Mouse (Mus musculus): ENCODE results near the gene Ehd2.

Gene Ehd2

DNA sequence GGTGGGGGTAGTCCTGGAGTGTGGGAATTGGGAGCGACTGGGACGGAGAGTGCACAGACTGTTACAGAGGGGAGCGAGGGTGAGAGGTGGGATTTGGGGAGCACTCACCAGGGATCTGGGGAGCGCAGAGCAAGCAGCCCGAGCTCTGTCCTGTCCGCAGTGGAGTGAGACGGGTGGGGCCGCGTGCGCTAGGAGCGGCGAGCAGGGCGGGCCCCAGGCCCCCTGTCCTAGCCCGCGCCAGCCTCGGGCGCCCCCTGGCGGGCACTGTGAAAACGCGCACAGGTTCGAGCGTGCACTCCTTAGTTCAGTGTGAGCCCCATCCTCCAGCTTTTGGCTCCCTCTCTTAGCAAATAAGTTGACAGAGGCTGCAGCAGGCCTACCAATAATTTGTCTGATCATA, at the start of gene Ehd2:
Gene Ehd2, minus strand, starts transcription at position 256 of the 400 bp plus-strand sequence.
- DNase-seq, result peak; percentile 83 to 89

DNA sequence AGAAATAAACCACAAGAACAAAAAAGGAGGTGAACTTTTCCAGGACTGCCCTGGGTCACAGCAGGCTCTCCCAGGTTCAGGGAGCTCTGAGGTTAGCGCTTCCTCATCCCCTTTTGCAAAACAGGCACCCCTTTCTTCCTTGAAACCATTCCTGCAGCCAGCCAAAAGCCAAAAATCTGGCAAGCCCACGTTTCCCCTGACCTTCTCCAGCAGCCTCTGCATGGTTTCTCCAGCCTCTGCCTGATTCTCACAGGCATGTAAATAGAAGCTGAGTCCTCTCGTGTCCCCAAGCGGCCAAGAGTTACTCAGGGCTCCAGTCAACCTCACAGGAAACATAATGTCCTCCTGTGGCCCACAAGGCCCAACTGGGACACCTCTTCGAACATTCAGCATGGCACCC, 48.0 kb upstream of the Ehd2 start:
- no peak for DNase-seq

DNA sequence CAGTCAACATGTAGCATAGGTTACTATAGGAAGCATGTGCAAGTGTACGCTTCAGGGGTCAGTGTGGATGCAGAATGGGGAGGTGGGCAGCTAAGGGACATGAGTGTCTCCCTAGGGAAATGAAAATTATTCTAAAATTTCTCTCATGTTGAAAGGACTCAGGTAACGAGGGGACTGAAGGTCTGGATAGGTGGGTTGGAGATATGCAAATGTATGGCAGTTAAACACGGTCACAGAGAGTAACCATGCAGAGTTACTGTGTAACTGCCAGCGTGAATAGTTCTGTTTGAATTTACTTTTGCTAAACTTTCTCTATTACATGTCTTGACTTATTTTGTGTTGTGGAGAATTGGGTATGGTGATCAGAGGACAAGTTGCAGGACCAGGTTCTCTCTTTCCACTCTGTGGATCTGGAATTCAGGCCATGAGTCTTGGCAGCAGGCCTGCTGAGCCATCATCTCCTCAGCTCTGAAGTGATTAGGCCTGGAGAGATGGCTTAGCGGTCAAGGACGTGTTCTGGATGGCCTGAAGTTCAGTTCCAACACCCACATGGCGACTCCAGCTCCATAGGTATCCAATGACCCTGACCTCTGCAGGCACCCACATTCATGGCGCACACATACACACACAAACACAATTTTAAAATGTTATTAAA, 47.3 kb upstream of the Ehd2 start:
- DNase-seq, result no peak

DNA sequence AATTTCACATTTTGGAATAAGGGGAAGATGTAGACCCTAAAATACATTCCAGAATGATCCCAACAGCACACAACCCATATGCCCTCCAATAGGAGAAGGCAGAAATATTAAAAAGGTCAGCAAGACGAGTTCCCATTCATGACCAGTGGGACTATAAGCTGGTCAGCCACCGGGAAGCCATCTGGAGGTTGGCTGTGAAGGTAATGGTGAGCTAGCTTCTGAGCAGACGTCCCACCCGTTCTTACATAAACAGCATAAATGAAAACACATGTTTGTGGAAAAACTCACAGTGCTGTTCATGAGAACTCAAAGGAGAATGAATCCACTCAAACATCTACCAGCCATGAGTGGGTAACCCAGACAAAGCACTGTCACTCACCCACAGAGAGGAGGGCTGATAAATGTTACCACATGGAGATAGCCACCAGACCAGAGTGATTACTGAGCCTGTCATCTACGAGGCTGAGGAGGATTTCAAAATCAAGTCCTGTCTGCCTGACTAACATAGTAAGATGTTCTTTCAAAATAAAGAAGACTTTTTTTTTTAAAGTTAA, 46.4 kb upstream of the Ehd2 start:
- no peak for DNase-seq

DNA sequence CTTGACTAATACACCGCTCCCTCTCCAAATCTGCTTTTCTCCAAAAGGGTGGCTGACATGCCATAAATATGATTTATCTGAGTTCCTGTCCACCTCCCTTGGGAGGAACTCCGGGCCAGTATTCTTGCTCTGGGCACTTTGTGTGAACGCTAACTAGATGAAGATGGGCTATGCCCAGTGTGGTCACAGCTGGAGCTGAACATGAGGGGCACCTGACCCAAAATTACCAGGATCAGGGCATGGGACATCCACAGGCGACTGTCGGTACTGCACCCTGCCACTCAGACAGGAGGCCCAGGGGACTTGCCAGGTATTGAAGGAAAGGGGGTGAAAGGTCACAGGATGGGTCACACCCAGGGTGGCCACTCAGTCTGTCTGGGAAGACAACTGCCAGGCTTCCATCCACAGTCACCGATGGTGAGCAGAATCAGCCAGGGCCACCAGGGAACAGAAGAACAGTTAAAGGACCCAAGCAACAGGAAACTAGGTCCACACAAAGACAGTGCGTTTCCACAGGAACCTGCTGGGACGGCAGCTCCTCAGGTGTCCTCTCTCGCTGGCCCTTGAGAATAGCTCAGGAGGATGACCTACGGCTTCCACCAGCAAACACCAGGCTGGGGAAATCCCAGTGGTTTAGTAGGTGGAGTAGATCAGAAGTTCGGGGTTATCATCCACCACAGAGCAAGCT, 45.4 kb upstream of the Ehd2 start:
- peak; percentile 64 to 71 for DNase-seq

DNA sequence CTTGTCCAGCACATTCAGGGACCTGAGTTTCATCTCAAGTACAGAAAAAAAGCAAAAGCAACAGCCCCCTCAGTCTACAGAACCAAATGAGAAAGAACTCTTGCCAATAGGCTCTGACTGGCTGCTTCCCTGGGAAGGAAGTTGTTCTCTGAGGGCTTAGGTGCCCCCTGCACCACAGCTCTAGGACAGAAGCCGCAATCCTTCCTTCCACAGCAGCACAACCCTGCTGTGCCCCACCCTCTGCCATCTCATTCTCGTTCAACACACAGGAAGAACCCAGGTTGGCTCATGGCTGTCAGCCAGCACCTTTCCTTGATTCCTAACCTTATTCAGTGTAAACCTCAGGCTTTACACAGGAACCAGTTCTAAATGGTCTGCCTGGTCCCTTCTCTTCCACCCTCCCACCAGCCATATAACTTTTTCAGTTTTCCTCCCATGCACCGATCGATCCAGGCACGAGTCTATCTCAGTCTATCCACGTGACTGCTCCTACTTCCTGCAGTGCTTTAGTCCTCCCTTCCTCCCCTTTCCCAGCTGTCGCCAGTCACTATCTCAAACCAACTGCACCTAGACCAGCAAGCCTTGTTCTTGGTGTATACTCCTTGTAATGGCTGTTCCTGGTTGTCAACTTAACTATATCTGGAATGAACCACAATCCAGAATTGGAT, 44.2 kb upstream of the Ehd2 start:
- DNase-seq, result no peak

DNA sequence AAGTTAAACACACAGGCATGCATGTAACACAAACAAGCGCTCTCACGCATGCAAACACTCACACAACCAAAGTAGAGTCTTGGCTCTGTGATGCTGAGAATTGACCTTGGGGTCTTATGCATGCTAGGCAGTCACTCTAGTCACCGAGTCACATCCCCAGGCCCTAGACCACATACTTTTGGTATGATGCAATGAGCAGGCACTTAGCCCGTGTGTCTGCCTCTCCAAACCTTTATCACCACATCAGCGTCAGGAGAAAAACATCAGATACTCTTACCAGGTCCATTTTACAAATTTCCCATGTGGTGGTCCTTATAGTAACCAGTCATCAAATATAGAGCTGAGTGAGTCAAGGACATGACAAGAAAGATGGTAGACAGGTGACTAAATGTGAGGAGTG, 43.3 kb upstream of the Ehd2 start:
- no peak for DNase-seq

DNA sequence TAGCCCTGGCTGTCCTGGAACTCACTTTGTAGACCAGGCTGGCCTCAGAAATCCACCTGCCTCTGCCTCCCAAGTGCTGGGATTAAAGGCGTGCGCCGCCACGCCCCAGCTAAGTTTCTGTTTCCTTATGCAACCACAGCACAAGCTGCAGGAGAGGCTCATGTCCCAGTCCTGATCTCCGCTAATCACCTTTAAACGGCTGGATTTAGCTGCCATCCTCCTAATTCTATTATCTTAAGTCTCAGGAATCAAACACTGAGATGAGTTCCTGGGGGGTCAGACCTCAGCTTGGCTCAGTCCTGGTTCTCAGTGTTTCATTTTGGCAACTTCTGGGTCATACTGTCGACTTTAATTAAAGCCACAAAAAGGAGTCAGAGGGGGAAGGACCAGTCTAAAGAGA, 42.3 kb upstream of the Ehd2 start:
- DNase-seq, result no peak

DNA sequence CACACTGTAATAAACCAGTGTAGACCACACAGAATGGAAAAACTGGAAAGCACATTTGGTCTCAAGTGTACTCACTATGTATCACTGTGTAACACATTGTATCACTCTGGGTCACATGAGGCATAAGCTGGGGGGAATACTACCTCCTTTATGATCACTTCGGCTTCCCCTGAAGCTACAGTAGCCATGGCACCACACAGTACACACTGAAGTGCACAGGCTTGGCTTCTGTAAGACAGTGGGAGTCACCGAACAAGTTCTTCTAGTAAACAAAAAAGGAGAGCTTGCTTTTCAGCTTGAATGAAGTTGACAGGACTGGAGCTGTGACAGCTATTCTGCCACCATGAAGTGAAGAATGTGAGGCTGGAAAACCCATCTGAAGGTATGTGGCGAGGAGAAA, 37.7 kb upstream of the Ehd2 start:
- DNase-seq, result no peak

DNA sequence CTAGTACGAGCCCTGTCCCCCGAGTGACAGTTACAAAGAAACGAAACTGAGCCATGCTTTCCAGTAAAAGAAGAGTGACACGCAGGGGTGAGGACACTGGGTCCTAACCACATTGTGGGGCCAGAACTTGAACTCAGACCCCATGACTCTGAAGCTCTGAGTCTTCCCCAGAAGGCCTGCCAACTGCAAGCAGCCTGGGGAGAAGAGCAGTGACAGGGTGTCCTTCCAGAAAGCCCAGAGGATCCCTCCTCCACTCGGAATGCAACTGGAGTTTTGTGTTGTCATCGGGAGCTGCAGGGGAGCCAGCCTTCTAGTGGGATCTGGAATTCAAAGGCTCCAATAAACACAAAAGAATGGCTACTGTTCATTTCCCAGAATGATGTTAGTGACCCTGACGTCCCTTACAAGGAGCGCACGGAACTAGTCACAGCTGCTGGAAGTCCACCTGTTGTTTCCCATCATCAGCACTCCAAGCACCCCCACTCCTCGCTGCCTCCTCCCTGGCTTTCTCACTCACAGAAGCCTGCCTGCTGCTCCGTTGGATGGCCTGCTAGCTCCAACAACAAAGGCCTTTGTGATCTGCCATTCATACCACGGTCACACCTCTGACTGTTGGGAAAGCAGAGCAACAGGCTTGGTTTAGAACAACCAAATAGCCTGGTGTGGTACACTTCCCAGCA, 37.0 kb upstream of the Ehd2 start:
- DNase-seq, result no peak

DNA sequence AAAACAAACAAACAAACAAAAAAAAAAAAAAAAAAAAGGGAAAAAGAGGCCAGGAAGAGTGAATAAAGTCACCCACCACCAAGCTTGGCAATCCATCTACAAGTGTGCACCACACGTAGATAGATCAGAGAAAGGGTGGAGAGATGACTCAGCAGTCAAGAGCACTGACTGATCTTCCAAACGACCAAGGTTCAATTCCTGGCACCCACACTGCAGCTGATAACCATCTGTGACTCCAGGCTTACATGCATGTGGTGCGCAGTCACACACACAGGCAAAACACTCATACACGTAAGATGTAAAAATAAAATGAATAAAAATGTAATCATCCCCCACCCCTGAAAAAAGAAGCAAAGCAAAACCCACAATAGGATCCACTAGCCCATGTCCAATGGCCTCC, 35.7 kb upstream of the Ehd2 start:
- no peak for DNase-seq

DNA sequence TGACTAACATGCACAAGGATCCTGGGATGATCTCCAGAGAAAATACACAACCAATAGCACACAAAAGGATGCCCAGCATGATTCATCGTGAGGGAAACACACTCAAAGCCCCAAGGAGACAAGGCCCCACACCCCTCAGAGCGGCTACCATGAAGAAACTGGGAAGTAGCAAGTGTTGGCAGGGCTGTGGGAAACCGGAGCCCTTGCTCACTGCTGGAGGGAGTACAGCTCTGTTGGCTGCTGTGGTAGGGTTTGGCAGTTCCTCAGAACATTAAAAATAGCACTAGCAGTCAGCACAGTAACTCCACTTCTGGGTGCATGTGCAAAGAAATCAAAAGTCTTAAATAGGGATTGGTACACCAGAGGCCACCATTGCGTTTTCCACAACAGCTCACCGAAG, 34.8 kb upstream of the Ehd2 start:
- no peak for DNase-seq

DNA sequence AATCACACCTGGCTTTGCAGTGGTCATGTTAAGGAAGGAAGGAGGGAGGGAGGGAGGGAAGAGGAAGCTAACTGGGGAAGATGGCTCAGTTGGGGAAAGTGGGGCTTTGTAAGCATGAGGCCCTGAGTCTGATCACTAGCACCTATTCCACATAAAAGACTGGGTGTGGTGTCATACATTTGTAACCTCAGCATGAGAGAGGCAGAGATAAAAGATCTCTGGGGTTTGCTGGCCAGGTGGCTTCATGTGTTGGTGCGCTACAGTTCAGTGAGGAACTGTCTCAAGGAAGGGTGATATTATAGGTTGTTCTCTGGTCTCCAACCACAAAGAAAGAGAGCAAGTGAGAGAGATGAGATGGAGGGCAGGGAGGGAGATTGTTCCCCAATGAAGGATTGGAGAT, 34.3 kb upstream of the Ehd2 start:
- no peak for DNase-seq

DNA sequence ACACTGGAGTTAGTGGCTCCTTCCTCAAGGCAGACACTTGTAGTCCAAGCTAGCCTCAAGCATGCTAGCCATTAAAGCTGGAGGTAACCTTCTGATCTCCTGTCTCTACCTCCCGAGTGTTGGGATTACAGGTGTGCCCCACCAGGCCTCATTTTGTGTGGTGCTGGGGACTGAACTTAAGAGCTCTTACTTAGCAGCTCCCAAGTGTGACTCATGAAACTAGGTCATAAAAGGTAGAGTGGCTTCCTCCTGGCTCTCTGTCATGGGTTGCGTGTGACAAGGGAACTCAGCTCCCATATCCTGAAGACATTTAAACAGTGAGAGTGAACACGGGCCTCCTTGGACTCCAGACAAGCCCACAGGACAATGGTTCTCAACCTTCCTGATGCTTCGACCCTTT, 26.4 kb upstream of the Ehd2 start:
- no peak for DNase-seq

DNA sequence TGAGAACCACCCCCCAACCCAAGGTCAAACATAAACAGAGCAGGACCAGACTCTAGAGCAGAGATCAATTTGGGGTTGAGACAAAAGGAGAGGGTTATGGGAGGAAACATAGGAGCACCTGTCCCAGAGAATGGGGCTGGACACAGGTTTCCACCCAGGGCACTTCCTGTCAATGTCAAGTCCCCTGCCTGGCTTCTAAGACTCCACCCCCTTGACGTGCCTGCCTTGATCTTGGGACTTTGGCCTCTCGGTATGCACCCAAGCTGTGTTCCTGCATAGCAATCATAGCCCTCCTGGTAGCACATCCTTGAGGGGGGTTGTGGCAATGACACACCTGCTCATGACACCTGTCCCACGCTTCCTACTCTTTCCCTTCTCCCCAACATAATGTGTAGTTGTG, 25.8 kb upstream of the Ehd2 start:
- DNase-seq, result peak in 1 of 2 experiments; percentile 45

DNA sequence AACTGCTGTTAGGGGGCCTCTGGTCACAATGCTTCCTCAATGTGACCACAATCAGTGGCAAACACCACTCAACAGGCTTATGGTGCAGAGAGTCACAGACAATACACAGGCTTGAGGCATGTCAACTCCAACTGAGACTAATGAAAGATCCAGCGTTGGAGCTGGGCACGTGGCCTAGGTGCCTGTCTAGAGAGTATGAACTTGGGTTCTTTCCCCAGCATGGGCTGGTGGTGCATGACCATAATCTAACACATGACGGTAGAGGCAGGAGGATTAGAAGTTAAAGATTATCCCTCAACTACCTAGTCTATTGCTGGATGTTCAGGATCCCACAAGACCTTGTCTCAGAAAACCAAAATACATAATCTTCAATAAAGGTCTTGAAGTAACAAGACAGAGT, 24.4 kb upstream of the Ehd2 start:
- no peak for DNase-seq

DNA sequence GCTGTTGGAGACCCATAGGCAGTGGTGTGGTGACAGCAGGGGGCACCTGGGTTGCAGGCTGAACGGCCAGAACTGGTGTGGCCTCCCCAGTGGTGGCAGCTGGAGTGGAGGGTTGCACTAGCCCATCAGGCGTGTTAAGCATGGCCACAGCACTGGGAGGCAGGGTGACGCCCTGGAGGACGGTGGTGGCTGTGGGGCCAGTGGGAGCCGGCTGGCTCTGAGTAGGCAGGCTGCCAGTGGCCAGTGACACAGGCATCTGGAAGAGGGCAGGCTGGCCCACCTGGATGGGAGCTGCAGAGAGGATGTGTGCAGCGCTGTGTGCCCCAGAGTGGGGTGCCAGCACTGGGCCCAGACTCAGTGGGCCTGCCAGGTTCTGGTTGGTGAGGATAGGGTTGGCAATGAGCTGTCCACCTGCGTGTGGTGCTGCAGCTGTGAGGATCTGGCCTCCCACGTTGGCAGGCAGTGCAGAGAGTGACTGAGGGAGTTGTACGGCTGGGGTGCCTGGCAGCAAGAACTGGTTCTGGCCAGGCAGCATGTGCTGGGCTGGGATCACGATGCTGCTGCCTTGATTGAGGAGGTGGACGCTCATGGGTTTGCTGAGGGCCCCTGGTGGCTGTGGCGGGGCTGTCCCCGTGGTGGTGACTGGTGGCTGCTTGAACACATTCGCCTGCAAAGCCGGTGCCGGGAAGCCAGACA, 20.4 kb upstream of the Ehd2 start:
- DNase-seq, result peak in 1 of 2 experiments; percentile 23

DNA sequence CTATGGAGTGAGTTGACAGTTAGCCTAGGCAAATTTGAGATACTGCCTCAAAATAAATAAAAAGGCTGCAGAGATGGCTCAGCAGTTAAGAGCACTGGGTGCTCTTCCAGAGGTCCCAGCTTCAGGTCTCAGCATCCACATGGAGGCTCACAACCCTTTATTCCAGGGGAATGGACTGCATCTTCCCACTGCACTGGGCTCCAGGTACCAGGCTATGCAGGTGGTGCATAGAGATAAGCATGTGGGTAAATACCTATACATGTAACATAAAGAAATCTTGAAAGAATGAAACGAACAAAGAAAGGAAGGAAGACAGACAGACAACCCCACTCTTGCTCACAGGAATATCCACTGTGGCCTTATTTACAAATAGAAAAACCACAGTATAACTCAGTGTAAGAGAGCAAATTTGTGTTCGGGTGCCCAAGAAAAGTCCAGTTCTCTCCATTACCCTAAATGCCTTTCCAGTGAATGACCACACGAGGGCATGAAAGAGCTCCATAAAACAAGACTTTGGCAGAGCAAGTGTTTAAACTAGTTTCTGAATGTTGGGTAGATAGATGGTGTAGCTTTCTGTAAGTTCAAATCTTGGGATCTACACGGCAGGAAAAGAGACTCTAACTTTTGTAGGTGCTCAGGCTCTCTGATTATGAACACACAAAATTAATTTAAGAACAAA, 15.5 kb upstream of the Ehd2 start:
- DNase-seq, result no peak

DNA sequence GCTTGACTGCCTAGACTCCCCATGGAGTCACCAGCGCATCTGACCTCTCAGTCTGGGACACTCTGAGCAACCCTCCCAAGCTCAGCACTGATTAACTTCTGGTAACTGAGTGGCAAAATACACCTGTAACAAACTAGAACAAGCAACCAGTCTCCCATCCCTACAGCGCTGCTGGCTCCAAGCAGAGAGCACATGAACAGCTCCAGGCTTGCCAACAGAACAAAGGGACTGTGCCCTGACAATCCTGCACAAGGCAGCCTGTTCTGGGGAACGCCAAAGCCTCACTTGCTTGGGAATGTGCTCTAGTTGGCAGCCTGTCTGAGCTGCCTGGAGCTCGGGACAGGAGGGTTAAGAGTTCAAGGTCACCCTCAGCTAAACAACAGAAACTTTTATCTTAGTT, 14.2 kb upstream of the Ehd2 start:
- peak in 1 of 2 experiments; percentile 56 for DNase-seq

DNA sequence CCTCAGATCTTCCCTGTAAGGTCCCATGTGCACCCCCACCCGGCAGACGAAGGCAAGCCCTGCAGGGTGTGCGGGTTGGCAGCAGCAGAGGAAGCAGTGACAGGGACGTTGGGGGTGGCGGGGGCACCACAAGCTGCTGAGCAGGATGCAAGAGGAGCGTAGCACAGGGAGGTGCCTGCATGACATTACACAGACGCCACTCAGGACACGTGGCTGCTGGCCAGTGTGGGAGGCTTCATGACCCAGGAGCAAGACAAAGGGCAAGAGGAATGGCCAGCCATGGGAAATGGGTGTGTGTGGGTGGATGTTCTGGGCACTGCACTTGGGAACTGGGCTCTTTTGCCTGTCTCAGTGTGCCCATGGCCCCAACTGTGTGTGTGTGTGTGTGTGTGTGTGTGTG, 12.9 kb upstream of the Ehd2 start:
- peak; percentile 39 to 63 for DNase-seq

DNA sequence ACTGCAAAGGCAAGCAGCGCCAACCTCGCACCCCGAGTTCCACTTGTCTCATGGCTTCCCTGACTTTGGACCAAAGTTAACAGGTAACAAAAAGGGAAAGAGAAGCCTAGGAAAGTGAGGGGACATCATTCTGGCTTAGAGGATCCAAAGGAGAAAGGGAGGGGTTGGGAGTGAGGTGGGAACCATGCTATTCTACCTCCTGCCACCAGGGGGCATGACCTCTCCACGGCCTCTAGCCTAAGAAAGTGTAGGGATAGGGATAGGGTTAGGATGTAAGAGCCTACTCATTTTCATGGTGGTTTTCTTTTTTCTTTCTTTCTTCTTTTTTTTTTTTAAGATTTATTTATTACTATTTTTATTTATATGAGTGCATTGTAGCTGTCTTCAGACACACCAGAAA, 8.5 kb upstream of the Ehd2 start:
- DNase-seq, result peak; percentile 70 to 75

DNA sequence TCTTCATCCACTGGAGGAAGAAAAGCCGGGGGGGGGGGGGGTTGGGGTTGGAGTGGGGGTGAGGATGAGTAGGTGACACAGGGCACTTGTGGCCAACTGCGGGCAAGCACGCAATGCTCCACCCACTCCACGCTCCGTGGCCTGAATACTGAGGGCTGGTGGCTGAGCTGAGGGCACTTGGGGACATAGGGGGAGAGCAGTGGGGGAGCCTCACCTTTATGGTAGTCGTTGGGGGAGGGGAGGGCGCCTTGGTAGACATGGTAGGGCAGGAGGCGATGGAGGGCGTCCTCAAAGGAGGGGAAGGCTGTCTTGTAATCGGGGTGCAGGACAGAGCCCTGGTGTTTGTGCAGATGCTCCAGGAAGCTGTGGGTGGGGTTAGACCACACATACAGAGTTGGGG, 8.1 kb upstream of the Ehd2 start:
- DNase-seq, result no peak
